ENCODE assay signal across 10 mouse cellular contexts in the genomic region with DNA sequence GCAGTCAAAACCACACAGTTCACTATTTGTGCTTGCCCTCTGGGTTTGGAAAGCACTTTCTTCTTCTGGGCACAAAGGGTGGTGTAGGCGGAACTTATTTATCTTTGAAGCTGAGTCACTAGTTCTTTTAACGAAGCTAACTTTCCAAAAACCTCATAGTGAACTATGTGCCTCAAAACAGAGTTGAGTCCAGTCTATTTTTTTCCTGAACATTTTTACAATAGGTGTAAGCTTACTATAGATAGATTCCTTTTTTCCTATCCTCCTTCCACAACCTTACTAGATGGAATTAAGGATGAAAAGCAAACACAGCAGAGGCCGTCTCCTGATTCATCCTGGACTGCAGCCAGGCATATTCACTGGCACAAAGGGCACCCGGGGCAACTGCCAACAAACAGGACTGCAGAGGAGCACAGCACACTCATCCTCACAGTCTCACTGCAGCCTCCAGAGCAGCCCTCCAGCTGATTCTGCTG.
A peak's percentile ranks its signal among the peaks of the same experiment; 100 is the strongest.
DNase-seq lines count a peak whose midpoint lies in the region; ATAC-seq lines count a peak whose summit lies in the region.
"Had no signal": no experiment of that assay in that cellular context is flagged by ENCODE, and none has a peak within 500 bp of the region (broad histone marks: within the 10 kb centered on the region; RNA-seq: fewer than 3 reads in every experiment).

No protein-coding gene starts in this region.

- H3K9me3 ChIP-seq in megakaryocyte, embryonic 14.5 days, result no peaks in the 10 kb centered on the region
- H3K9me3 ChIP-seq: heart, embryonic 15.5 days; midbrain, embryonic 12.5 days had no signal

- peaks cover 25% of the 10 kb centered on the region for H3K4me1 ChIP-seq in megakaryocyte, embryonic 14.5 days
- H3K4me1 ChIP-seq: midbrain, embryonic 12.5 days had no signal

- H3K27me3 ChIP-seq in megakaryocyte, embryonic 14.5 days (replicated peaks), result no peaks in the 10 kb centered on the region
- H3K27me3 ChIP-seq: heart, embryonic 15.5 days; midbrain, embryonic 12.5 days had no signal

- H3K36me3 ChIP-seq in megakaryocyte, embryonic 14.5 days (replicated peaks; ENCODE audit: low read length), result peaks cover 68% of the 10 kb centered on the region

- no peak for ATAC-seq in megakaryocyte, adult 5-6 weeks (ENCODE audit: poor library complexity, severe bottlenecking)
- no peak for ATAC-seq in activated CD4-positive, CD25-positive, alpha-beta regulatory T cell, adult 4 months

- peak overlapping the region; percentile 73 for H3K4me3 ChIP-seq in megakaryocyte, embryonic 14.5 days (replicated peaks)
- H3K4me3 ChIP-seq: heart, embryonic 15.5 days; midbrain, embryonic 12.5 days had no signal

- DNase-seq in brain, adult 2 months (ENCODE audit: low read depth, low spot score), result peak; percentile 89
- DNase-seq in gastrocnemius, postnatal 10 days, result peak; percentile 24
- peak; percentile 34 to 59 for DNase-seq in layer of hippocampus, postnatal 10 days (ENCODE audit: low spot score in 2 of 2)
- peak; percentile 51 for DNase-seq in telencephalon, adult 2 months (ENCODE audit: low read depth, low spot score)
- DNase-seq in spleen, postnatal 10 days (ENCODE audit: low spot score in 2 of 2), result no peak

Comparison
In these comparisons a context has a peak if more than half of its experiments do, and no peak if none do; other contexts are left out.
1. DNase-seq: peak in brain, adult 2 months (single experiment), gastrocnemius, postnatal 10 days (single experiment), layer of hippocampus, postnatal 10 days (2 of 2) and telencephalon, adult 2 months (single experiment); none in spleen, postnatal 10 days (0 of 2).